Mouse (Mus musculus): Measurements from ENCODE around the gene Gpn3.
A peak's percentile ranks its signal among the peaks of the same experiment; 100 is the strongest.

Gene Gpn3

DNA sequence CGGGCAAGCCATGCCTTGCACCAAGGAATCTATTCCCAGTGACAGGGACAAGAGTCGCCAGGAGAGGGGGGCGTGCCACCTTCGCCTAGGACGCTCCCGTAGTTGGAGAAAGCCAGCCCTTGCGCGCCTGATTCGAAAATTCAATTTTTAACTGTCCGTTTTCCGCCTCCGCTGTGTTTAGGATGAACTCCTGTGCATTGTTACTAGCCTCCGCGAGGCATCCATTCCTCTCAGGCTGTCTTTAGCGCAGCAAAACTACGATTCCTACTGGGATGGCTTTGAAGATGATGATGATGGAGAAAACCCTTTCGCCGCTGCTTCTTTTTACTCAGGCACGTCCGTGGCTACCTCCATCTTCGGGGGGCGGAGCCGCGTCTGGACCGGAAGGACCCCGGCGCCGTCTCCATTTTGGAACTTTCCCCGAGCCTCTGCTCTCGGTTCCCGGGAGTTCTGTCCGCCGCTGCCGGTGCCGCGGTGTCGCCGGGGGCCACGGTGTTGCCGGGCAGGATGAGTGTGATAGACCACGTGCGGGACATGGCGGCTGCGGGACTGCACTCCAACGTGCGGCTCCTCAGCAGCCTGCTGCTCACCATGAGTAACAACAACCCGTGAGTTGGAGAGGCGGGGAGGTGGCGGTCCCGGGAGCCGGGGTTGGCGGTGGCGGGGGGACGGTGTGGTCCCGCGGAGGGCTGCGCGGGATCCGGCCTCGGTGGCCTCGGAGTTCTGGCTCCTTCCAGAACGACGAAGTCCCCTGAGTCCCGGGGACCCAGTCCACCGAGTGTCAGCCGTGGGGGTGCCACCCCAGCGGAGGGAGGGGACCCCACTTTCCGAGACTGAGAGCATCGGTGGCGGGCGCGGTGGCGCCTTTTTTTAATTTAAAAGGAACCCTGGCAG, 50.6 kb downstream of the Gpn3 start:
- DNase-seq (ENCODE audit: low read depth, low spot score), result peak; percentile 88

DNA sequence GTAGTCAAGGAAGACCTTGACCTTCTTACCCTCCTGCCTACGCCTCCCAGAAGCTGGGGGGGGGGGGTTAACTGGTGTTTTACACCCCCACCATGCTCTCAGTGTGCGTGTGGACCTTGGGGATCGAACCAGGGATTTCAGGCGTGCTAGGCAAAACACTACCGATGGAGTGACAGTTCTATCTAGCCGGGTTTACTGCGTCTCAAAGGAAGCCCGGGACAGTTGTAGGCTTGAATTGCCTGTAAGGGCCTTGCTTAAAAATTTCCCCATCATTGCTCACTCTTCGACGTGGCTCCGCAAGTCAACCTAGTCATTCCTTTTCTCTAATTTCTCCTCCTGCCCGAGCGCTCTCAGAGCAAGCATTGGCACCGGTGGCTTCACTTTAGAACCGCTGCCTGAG, 51.4 kb downstream of the Gpn3 start:
- DNase-seq (ENCODE audit: low read depth, low spot score), result no peak

DNA sequence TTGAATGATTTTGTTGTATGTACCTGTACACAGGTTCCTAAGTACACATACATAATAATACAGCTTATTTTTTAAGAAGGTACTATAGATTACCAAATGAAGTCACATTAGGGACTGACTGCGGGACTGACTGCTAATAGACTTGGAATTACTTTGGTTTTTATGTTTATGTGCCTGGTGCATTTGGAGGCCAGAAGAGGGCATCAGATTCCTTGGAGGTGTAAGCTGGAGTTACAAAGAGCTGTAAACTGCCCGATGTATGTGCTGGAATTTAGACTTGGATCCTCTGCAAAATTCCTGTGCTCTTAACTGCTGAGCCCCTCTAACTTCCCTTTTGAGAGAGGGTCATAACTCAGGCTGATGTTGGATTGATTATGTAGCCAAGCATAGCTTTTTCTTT, 53.9 kb downstream of the Gpn3 start:
- DNase-seq (ENCODE audit: low read depth, low spot score), result no peak

GRCm38 (mm10) chr5:122430036-122430775, 58.5 kb downstream of the Gpn3 start:
- DNase-seq (ENCODE audit: low read depth, low spot score), result no peak

DNA sequence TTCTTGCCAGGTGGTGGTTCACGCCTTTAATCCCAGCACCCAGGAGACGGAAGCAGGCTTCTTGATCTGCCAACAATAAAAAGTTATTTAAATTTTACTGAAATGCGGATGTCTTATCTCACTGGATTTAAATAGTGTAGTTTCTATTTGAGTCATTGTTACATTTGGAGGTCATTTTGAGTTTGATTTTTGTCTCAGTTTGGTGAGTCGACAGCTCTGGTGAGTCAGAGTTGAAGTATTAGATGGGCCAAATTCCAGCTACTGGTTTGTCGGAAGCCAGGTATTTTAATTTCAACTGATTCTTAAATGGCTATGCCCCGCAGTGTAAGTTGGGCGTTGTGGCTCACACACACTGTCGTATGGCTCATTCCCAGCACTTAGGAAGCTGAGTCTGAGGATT, 59.5 kb downstream of the Gpn3 start:
- no peak for DNase-seq (ENCODE audit: low read depth, low spot score)
